Mouse (Mus musculus) megakaryocyte, embryonic 14.5 days (primary cell): ENCODE data around the gene Lrrtm3. TPM values are rescaled to one million over a fixed set of nuclear protein-coding genes. Genes with fewer than 3 reads are reported as not detected.

ENCODE experiments used
- H3K27me3 ChIP-seq: replicated peaks from 2 replicates; pipeline ENCODE3; 2012; ENCODE audit warnings: inconsistent platforms
- H3K36me3 ChIP-seq: replicated peaks from 2 replicates; pipeline ENCODE3; 2012; ENCODE audit warnings: low read length, inconsistent platforms, mixed read lengths
- H3K4me1 ChIP-seq: 2 replicates; pipeline ENCODE4 v1.6.1; 2012; ENCODE audit warnings: inconsistent platforms
- H3K4me3 ChIP-seq: replicated peaks from 2 replicates; pipeline ENCODE3; 2012; ENCODE audit warnings: moderate library complexity, mild to moderate bottlenecking, inconsistent platforms
- H3K9me3 ChIP-seq: 2 replicates; pipeline ENCODE4 v1.6.1; 2012; ENCODE audit warnings: inconsistent platforms
- FLI1 ChIP-seq: IDR thresholded peaks from 2 replicates; pipeline ENCODE4 v1.6.1; 2012; ENCODE audit warnings: low read length, inconsistent platforms, mixed read lengths
- GATA1 ChIP-seq: IDR thresholded peaks from 3 replicates; pipeline ENCODE4 v1.6.1; 2012; ENCODE audit warnings: mixed read lengths, low read length, inconsistent platforms, borderline replicate concordance
- polyA plus RNA-seq: library from polyadenylated mRNA; stranded (reverse); fragments of >175 nt; gene quantifications from 2 replicates; pipeline ENCODE4 v1.2.3, GENCODE M21; 2012; ENCODE audit warnings: low replicate concordance; ENCODE audit not compliant: insufficient read depth

Lrrtm3 gene
- polyA plus RNA-seq, 1 experiment, result not detected

GRCm38 (mm10) chr10:64049151-64049550 is 40.9 kb downstream of the Lrrtm3 start:
- H3K4me1 ChIP-seq, result no peaks in the 10 kb centered on the region
- H3K9me3 ChIP-seq, result peaks cover 14% of the 10 kb centered on the region; the same call in 1 of the 2 replicates
- H3K27me3 ChIP-seq, result no peaks in the 10 kb centered on the region
- H3K4me3 ChIP-seq, result no peak overlapping the region
- H3K36me3 ChIP-seq, result no peaks in the 10 kb centered on the region
- TF ChIP-seq FLI1 (no peak), GATA1 (no peak)

- H3K4me1 ChIP-seq, result no peaks in the 10 kb centered on the region
- H3K9me3 ChIP-seq, result peaks cover 22% of the 10 kb centered on the region
- no peaks in the 10 kb centered on the region for H3K36me3 ChIP-seq
Measured at GRCm38 (mm10) chr10:64041892-64042291, 48.2 kb downstream of the Lrrtm3 start.

GRCm38 (mm10) chr10:64041218-64041617 is 48.9 kb downstream of the Lrrtm3 start:
- TF ChIP-seq FLI1, result no peak
- no peak for TF ChIP-seq GATA1
- Histone ChIP-seq H3K4me3 (no peak overlapping the region), H3K27me3 (no peaks in the 10 kb centered on the region), H3K9me3 (peaks cover 22% of the 10 kb centered on the region), H3K4me1 (no peaks in the 10 kb centered on the region), H3K36me3 (no peaks in the 10 kb centered on the region)

More at GRCm38 (mm10) chr10:64041892-64042291, 48.2 kb downstream of the Lrrtm3 start:
- no peak for TF ChIP-seq FLI1
- no peak for TF ChIP-seq GATA1
- H3K27me3 ChIP-seq, result no peaks in the 10 kb centered on the region
- H3K4me3 ChIP-seq, result no peak overlapping the region

GRCm38 (mm10) chr10:64039760-64040535 is 50.1 kb downstream of the Lrrtm3 start:
- Histone ChIP-seq H3K4me1 (no peaks in the 10 kb centered on the region), H3K27me3 (no peaks in the 10 kb centered on the region), H3K36me3 (no peaks in the 10 kb centered on the region), H3K9me3 (peaks cover 22% of the 10 kb centered on the region), H3K4me3 (no peak overlapping the region)
- TF ChIP-seq FLI1 (no peak), GATA1 (no peak)

DNA sequence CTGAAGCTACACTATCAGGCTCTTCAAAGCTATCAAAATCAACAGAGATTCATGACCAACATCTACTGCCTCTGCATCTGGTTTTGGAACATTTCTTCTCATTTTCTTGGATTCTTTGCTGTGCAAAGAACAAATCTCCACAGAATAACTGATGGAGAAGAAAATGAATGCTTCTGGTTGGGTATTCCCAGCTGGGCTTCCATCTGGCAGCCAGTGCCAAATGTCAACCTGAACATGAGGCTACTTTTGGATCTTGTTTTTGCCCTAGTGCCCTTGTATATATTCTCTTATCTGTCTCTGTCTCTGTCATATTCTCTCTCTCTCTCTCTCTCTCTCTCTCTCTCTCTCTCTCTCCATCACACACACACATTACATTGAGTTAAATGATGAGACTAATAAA is 59.2 kb downstream of the Lrrtm3 start:
- Histone ChIP-seq H3K4me1 (no peaks in the 10 kb centered on the region), H3K9me3 (0 out of 2 replicates have a peak, but pooled peaks cover 2% of the 10 kb centered on the region), H3K27me3 (no peaks in the 10 kb centered on the region), H3K36me3 (no peaks in the 10 kb centered on the region), H3K4me3 (no peak overlapping the region)
- TF ChIP-seq GATA1, result no peak
- no peak for TF ChIP-seq FLI1

DNA sequence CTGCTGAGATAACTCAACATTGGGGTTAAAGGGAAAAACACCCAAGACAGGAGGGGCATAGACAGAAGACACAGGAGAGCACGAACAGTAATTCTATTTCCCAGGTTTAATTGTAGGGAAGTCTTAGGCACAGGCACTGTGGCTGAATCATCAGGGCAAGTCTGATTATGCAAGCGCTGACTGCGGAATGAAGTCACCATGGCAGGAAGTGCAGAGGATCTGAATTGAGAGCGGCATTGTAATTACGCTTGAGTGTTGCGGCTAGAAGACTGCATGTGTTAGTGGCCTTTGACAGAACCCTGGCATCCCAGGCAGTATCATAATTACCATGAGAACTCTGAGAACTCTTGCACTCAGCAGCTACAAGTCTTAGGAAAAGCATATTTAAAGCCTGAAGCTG is 66.7 kb downstream of the Lrrtm3 start:
- TF ChIP-seq GATA1 (no peak), FLI1 (no peak)
- H3K4me1 ChIP-seq, result no peaks in the 10 kb centered on the region
- peaks cover 5% of the 10 kb centered on the region for H3K9me3 ChIP-seq

GRCm38 (mm10) chr10:64020347-64020746 is 69.7 kb downstream of the Lrrtm3 start:
- no peak for TF ChIP-seq GATA1
- no peak for TF ChIP-seq FLI1
- no peaks in the 10 kb centered on the region for H3K4me1 ChIP-seq
- H3K36me3 ChIP-seq, result no peaks in the 10 kb centered on the region
- H3K27me3 ChIP-seq, result no peaks in the 10 kb centered on the region
- H3K9me3 ChIP-seq, result peaks cover 11% of the 10 kb centered on the region
- H3K4me3 ChIP-seq, result no peak overlapping the region

More for the DNA sequence above, 66.7 kb downstream of the Lrrtm3 start:
- Histone ChIP-seq H3K27me3 (no peaks in the 10 kb centered on the region), H3K4me3 (no peak overlapping the region), H3K36me3 (no peaks in the 10 kb centered on the region)

GRCm38 (mm10) chr10:64001996-64002395 is 88.1 kb downstream of the Lrrtm3 start:
- no peaks in the 10 kb centered on the region for H3K27me3 ChIP-seq
- peaks cover 12% of the 10 kb centered on the region for H3K9me3 ChIP-seq
- no peaks in the 10 kb centered on the region for H3K4me1 ChIP-seq
- H3K36me3 ChIP-seq, result no peaks in the 10 kb centered on the region
- TF ChIP-seq FLI1 (no peak), GATA1 (no peak)
- no peak overlapping the region for H3K4me3 ChIP-seq

DNA sequence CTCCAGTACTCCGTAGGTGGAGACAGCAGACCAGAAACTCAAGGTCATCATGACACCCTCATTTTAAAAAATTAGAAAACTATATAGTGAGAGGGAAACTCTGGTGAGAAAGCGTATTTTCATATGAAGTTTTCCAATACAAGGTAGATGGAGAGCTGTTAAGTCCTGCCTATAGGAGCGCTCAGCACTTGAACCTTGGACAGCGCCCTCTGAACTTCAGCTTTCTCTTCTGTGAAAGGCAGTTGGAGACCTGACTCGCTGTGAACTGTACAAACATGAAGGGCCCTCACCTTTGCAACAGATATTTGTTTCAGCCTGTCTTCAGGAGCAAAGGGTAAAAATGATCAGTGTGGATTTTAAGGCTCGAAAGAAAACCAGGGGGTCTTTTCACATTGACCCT is 88.5 kb downstream of the Lrrtm3 start:
- no peaks in the 10 kb centered on the region for H3K4me1 ChIP-seq
- H3K4me3 ChIP-seq, result no peak overlapping the region
- peaks cover 12% of the 10 kb centered on the region for H3K9me3 ChIP-seq
- H3K27me3 ChIP-seq, result no peaks in the 10 kb centered on the region
- no peak for TF ChIP-seq FLI1
- TF ChIP-seq GATA1, result no peak
- H3K36me3 ChIP-seq, result no peaks in the 10 kb centered on the region

DNA sequence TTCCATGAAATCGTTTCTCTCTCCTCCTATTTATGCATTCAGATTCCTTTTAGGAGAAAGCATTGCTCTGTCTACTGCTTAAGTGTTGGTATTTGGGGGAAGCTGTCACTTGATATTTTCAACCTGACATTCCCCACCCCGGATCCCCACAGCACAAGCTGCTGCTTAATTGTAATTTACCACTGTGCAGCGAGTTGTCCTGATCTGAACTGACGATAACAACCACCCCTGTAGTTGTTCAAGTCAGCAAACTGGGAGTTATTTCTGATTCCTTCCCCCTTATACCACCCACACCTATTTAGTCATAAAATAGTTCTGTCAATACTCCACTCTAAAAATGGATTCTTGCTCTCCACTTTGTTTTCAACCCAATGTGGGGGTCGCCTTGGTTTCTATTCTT is 95.8 kb downstream of the Lrrtm3 start:
- H3K9me3 ChIP-seq, result peaks cover 6% of the 10 kb centered on the region
- TF ChIP-seq GATA1, result no peak
- no peak for TF ChIP-seq FLI1
- no peaks in the 10 kb centered on the region for H3K4me1 ChIP-seq
- H3K4me3 ChIP-seq, result no peak overlapping the region
- H3K36me3 ChIP-seq, result no peaks in the 10 kb centered on the region
- no peaks in the 10 kb centered on the region for H3K27me3 ChIP-seq
